Mouse (Mus musculus): ENCODE data around the gene Tmem202.

- no peak for TF ChIP-seq CTCF (conservative IDR thresholded peaks at IDR 0.05; ENCODE audit: insufficient read depth, insufficient read length, low read depth, low read length)
- TF ChIP-seq POLR2A (IDR thresholded peaks at IDR 0.05; ENCODE audit: low read depth, low read length): no peak
Measured at GRCm38 (mm10) chr9:59571852-59572251, 32.2 kb upstream of the Tmem202 start.
